Mouse (Mus musculus) liver, embryonic 14.5 days (tissue): Measurements from ENCODE around the gene Cux1.

Experiments used
- CTCF ChIP-seq: IDR thresholded peaks from 2 replicates; pipeline ENCODE4 v1.5.1; 2016; ENCODE audit warnings: antibody characterized with exemption, low read depth, control low read depth
- EP300 ChIP-seq: IDR thresholded peaks from 2 replicates; pipeline ENCODE4 v1.6.1; 2016; ENCODE audit warnings: antibody characterized with exemption, low read depth

DNA sequence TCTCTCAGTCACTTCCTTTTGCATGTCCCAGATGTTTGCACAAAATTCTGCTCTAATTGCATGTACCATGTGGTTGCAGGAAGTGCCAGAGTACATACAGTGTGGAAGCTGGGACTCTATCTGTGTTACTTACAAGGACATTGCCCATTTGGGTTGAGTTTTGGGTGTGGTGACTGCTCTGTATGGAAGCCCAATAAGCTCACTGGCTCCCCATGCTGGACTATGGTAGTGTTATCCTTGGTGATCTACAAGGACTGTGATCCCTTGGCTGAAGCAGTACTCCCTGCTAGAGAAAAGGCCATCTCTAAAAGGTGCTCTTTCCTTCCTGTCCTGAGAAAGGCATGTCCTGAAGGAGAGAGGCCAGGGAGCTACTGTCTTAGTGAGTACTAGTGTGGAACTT is 160.9 kb downstream of the Cux1 start:
- TF ChIP-seq EP300 (no peak), CTCF (no peak)
